Mouse (Mus musculus): ENCODE data around the gene Tulp4.
"Not testable (repeated sequence)": the region's sequence is repeated elsewhere in the genome, so short reads cannot be mapped to it uniquely, and the experiment has no call there.

DNA sequence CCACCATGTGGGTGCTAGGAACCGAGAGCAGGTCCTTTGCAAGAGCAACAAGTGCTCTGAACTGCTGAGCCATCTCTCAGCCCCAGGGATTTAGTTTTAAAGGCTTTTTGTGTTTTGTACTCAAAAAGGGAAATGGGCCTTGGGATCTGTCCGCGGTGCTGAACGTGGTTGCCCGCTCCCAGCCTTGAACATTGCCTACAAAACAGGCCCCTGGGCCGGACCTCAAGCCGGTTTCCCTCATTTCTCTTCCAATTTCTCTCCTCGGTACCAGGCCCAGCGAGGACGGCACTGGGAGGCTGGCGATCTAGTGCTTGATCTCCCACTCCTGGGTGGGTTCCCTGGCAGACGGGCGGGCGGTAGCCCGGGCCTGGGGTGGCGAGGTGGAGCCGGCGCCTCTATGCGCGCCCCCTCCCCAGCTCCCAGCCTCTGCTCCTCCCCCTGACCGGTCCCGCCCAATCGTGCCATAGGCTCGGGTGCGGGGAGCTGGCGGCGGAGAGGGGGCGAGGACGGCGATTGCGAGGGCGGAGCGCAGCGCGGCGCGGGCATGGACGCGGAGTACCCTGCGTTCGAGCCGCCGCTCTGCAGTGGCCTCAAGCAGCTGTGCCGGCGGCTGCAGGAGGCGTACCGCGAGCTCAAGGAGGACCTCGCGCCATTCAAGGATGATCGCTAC, 150.3 kb downstream of the Tulp4 start, which contains the start of gene Tmem181a:
- not testable (repeated sequence) for TF ChIP-seq CTCF, POLR2A (IDR thresholded peaks at IDR 0.05; ENCODE audit: insufficient read depth, low read depth, low read length)
